Mouse (Mus musculus): ENCODE results near the gene Gmfb. TPM values are rescaled to one million over a fixed set of nuclear protein-coding genes. Genes with fewer than 3 reads are reported as not detected.

Gene Gmfb
- 45.1 and 48.8 TPM in 2 replicates for polyA plus RNA-seq (2015; fragmentation: Nextera tagmentation; extraction: Ambion mirVana)

DNA sequence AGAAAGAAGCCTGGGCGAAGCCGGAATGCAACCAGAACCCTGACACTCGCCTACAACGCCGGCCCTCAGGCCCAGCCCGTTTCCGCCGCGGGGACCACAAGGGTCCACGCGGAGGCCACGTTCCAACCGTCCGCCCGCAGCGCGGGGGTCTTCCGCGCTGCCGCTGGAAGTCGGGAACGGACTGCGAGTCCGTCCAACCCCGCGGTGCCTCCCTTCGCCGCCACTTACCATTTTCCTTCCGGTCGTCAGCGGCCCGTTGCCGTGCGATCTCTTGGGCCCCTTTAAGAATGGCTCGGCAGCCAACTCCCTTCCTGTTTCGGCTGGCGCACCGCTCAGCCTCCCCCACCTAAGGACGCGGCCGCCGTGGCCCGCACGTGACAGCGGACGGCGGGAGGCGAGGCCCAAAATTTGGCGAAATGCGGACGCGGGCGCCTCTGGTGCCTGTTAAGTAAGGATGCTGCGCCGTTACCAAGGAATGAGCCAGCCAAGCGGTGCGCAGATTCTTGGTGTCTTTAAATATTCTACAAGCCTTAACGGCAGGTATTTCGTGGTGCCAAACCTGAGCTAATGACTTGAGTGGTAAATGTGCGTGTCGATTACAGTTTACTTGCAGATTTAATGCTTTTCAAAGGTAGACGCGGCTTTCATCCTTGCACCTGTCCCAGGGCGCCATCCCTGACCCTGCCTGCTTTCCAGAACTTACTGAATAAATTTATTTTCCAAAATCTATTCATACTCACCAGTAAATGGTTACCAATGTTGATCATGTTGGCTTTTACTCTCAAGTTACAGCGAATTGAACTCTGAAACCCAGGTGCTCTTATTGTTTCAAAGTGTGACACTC lies at the start of gene Gmfb:
Gene Gmfb (minus strand): TSS at position 370 of the 844 bp plus-strand sequence.
- Histone ChIP-seq H3K27me3 (no peaks in the 10 kb centered on the region), H3K36me3 (no peaks in the 10 kb centered on the region), H3K4me2 (peak within 1 kb of the TSS; percentile 87), H3K9me3 (replicated peaks) (no peaks in the 10 kb centered on the region), H3K4me3 (peak within 1 kb of the TSS; percentile 99), H3K9ac (peak within 1 kb of the TSS; percentile 90), H3K27ac (peak within 1 kb of the TSS; percentile 96), H3K4me1 (replicated peaks) (peaks cover 15% of the 10 kb centered on the region)
- under 1% methylated on average over 65 of the region's 65 CpGs for WGBS
- ATAC-seq (replicated peaks; ENCODE audit: insufficient number of reproducible peaks, insufficient read depth, low FRiP score, low read depth): peak; percentile 95

DNA sequence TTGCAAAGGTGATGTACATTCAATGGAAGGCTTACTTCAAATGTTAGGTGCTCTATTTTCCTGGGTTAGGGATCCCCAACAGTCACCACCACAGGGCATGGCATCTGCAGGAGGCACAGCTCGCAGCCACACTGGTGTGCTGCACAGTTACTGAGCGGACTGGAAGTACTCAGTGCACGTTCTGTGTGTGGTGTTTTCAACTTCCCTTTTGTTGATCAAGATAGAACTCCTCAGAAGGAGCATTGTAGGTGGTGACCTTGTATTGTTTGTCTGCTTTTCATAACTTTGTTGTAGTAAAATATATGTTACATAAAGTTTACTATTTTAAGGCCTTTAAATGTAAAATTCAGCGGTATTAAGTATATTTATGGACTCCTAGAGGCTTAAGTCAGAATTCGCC lies 40.9 kb upstream of the Gmfb start:
- WGBS: 87% methylated on average over 5 of the region's 5 CpGs
- H3K4me3 ChIP-seq: no peak overlapping the region
- H3K27me3 ChIP-seq: no peaks in the 10 kb centered on the region
- no peaks in the 10 kb centered on the region; the same call in 1 of the 2 replicates for H3K36me3 ChIP-seq
- no peak for ATAC-seq (replicated peaks; ENCODE audit: insufficient number of reproducible peaks, insufficient read depth, low FRiP score, low read depth)
- H3K4me1 ChIP-seq (replicated peaks): no peaks in the 10 kb centered on the region
- H3K9ac ChIP-seq: no peak overlapping the region
- H3K27ac ChIP-seq: no peak overlapping the region
- H3K9me3 ChIP-seq (replicated peaks): no peaks in the 10 kb centered on the region
- H3K4me2 ChIP-seq: no peak overlapping the region

DNA sequence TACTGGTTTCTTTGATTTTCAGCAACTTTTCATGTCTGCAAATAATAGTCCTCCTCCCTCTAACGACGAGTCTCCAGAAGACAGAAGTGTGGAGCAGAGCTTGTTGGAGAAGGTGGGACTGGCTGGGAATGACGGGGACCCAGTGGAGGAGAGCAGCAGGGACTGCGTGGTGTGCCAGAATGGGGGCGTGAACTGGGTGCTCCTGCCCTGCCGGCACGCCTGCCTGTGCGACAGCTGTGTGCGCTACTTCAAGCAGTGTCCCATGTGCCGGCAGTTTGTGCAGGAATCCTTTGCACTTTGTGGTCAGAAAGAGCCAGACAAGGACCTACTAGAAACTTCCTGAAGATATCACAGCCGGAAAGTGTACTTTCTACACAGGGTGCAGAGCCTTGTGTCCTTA lies 31.6 kb upstream of the Gmfb start:
- ATAC-seq (replicated peaks; ENCODE audit: insufficient number of reproducible peaks, insufficient read depth, low FRiP score, low read depth): no peak
- Histone ChIP-seq H3K36me3 (peaks cover 12% of the 10 kb centered on the region; the same call in 1 of the 2 replicates), H3K27me3 (no peaks in the 10 kb centered on the region), H3K4me3 (no peak overlapping the region), H3K27ac (no peak overlapping the region), H3K9ac (no peak overlapping the region), H3K4me2 (no peak overlapping the region), H3K9me3 (replicated peaks) (no peaks in the 10 kb centered on the region), H3K4me1 (replicated peaks) (no peaks in the 10 kb centered on the region)
- 71% methylated on average over 11 of the region's 11 CpGs for WGBS

DNA sequence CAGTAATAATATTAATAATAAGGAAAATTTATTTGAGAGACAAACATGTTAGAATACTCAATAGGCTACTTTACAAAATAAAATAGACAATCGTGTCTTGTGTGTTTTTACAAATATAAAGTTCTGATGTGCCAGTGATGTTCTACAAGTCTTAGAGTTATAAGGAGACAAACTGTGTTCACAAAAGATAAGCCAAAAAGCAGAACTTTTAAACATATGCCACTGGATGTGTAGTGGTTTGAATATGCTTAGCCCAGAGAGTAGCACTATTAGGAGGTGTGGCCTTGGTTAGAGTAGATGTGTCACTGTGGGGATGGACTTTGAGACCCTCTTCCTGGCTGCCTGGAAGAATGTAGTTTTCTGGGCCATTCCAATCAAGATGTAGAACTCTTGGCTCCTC lies 27.7 kb upstream of the Gmfb start:
- H3K4me3 ChIP-seq: no peak overlapping the region
- ATAC-seq (replicated peaks; ENCODE audit: insufficient number of reproducible peaks, insufficient read depth, low FRiP score, low read depth): no peak
- H3K27me3 ChIP-seq: no peaks in the 10 kb centered on the region
- no peak overlapping the region for H3K4me2 ChIP-seq
- peaks cover 22% of the 10 kb centered on the region for H3K36me3 ChIP-seq
- H3K4me1 ChIP-seq (replicated peaks): no peaks in the 10 kb centered on the region
- WGBS: 86% methylated on average over 1 of the region's 1 CpGs
- no peak overlapping the region for H3K27ac ChIP-seq
- no peak overlapping the region for H3K9ac ChIP-seq
- no peaks in the 10 kb centered on the region for H3K9me3 ChIP-seq (replicated peaks)

DNA sequence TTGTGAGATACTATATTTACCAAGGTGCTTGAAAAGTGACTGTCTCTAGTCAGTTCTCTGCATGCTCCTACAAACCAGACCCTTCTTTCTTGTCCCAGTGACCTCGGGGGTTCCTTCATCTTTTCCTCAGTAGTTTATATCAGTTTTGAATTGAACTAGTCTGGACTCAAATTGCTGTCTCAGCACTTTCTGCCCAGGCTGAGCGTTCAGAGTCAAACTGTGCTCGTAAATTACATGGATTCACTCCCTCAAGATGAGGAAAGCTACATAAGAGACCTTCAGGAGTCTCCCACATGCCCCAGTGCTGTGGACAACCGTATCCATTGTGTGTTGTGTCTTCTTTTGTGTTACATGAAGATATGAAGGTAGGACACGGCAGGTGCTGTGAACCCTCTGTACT lies 26.7 kb upstream of the Gmfb start:
- H3K9me3 ChIP-seq (replicated peaks): no peaks in the 10 kb centered on the region
- 89% methylated on average over 5 of the region's 5 CpGs for WGBS
- H3K4me2 ChIP-seq: no peak overlapping the region
- no peaks in the 10 kb centered on the region for H3K27me3 ChIP-seq
- H3K27ac ChIP-seq: no peak overlapping the region
- no peaks in the 10 kb centered on the region for H3K4me1 ChIP-seq (replicated peaks)
- H3K36me3 ChIP-seq: peaks cover 20% of the 10 kb centered on the region
- no peak overlapping the region for H3K9ac ChIP-seq
- no peak overlapping the region for H3K4me3 ChIP-seq
- no peak for ATAC-seq (replicated peaks; ENCODE audit: insufficient number of reproducible peaks, insufficient read depth, low FRiP score, low read depth)

DNA sequence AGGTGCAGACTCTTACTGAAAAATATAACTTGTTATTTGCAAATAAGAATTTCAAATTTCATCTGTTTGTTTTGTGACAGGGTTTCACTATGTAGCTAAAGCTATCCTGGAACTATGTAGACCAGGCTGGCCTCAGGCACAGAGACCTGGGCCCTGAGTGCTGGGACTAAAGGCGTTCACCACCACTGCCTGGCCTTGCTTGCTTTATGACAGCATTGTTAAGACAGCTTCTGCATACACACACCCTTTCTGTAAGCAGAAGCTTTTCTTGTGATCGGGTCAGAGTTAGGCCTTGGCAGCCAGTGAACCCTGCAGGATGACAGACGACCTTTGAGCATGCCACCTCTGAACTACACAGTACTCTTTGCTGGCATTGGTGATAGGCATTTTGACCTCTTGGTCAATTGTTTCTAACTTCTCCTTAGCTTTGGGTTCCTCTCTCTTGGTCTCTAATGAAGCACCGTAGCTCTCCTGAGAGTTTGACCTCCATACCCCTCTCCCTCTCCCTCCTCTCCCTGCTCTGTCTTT lies 26.1 kb upstream of the Gmfb start:
- Histone ChIP-seq H3K9me3 (replicated peaks) (no peaks in the 10 kb centered on the region), H3K9ac (no peak overlapping the region), H3K4me1 (replicated peaks) (no peaks in the 10 kb centered on the region), H3K4me3 (no peak overlapping the region), H3K4me2 (no peak overlapping the region), H3K27me3 (no peaks in the 10 kb centered on the region), H3K36me3 (peaks cover 20% of the 10 kb centered on the region), H3K27ac (no peak overlapping the region)
- WGBS: 79% methylated on average over 4 of the region's 4 CpGs
- no peak for ATAC-seq (replicated peaks; ENCODE audit: insufficient number of reproducible peaks, insufficient read depth, low FRiP score, low read depth)

DNA sequence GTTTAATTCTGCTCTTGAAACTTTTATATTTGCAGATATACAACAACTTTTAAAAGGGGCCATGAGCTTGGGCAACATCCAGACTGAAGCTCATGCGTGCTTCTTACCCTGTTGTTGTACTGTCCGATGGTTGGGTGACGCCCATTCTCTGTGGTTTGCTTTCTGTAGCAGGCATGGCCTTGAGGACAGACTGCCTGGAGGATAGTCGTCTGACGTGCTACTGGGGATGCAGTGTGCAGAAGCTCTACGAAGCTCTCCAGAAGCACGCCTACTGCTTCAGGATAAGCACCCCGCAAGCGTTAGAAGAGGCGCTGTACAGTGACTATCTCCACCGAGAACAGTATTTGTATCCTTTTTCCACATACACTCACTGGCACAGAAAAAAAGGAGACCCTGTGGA lies 23.7 kb upstream of the Gmfb start:
- no peaks in the 10 kb centered on the region for H3K27me3 ChIP-seq
- H3K9ac ChIP-seq: no peak overlapping the region
- no peak overlapping the region for H3K4me3 ChIP-seq
- H3K4me1 ChIP-seq (replicated peaks): peaks cover 4% of the 10 kb centered on the region
- H3K36me3 ChIP-seq: peaks cover 25% of the 10 kb centered on the region
- 91% methylated on average over 11 of the region's 11 CpGs for WGBS
- no peaks in the 10 kb centered on the region for H3K9me3 ChIP-seq (replicated peaks)
- no peak for ATAC-seq (replicated peaks; ENCODE audit: insufficient number of reproducible peaks, insufficient read depth, low FRiP score, low read depth)
- no peak overlapping the region for H3K4me2 ChIP-seq
- H3K27ac ChIP-seq: no peak overlapping the region

DNA sequence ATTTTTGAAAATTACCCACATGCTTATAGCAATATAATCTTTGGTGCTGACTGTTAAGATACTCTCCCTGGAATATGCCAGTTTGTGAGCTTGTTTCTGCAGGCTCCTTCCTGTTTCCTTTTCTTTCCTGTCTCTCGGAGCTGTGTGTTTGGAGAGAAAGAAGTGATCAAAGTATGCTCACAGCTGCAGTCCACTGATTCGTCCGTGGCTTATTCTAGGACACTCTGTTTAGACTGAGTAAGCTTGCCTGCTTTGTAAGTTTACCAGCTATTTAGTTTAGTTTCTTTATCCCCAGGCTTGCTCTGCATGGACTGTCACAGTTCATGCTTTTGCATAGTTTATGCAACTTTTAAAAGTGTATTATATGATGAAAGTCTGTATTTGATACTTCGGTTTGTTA lies 17.3 kb upstream of the Gmfb start:
- no peak overlapping the region for H3K27ac ChIP-seq
- peaks cover 11% of the 10 kb centered on the region for H3K4me1 ChIP-seq (replicated peaks)
- H3K4me2 ChIP-seq: no peak overlapping the region
- WGBS: 57% methylated on average over 4 of the region's 4 CpGs
- no peak for ATAC-seq (replicated peaks; ENCODE audit: insufficient number of reproducible peaks, insufficient read depth, low FRiP score, low read depth)
- no peak overlapping the region for H3K4me3 ChIP-seq
- H3K9me3 ChIP-seq (replicated peaks): no peaks in the 10 kb centered on the region
- peaks cover 6% of the 10 kb centered on the region; the same call in 1 of the 2 replicates for H3K36me3 ChIP-seq
- no peaks in the 10 kb centered on the region for H3K27me3 ChIP-seq
- H3K9ac ChIP-seq: no peak overlapping the region

DNA sequence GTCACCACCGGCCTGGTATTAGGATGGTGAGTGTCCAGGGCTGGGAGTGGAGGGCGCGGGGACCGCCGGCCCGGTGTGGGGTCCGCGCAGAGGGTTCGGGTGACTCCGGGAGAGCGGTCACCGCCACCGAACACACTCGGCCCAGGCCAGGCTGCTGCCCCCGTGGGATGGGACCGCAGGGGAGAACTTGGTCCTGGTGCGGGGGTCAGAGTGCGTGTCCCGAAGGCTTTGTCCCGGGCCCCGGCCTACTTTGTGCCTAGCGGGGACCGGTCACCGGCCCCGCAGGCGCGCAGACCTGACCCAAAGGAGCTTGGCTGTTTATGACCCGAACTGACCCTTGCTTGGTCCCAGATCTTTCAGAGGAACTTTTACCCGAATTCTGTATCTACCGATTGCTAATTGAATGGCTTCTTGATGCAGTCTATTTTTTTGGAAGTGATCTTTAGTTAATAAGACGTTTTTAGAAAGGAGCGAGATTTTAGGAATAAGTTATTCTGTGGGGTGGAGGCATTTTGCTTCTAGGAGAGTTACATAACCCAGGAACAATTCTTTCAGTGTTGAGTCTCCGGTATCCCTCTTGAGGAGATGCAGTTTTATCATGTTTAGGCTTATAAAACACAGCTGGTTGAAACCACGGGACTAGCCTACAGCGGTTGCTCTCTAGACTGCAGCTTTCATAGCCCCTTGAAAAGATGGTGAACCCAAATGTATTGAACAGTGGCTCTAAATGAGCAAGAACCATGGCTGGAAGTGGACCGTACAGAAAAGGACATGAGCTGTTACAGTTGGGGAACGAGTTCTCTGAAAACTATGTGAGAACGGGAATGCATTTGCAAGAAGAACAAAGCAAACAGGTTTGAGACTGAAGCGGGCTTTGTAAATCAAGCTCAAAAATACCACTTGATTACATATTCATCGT lies 10.6 kb upstream of the Gmfb start:
- Histone ChIP-seq H3K27ac (peak overlapping the region; percentile 80), H3K4me1 (replicated peaks) (peaks cover 21% of the 10 kb centered on the region), H3K27me3 (no peaks in the 10 kb centered on the region), H3K4me3 (peak overlapping the region; percentile 93), H3K9me3 (replicated peaks) (no peaks in the 10 kb centered on the region), H3K4me2 (peak overlapping the region; percentile 83), H3K36me3 (no peaks in the 10 kb centered on the region), H3K9ac (peak overlapping the region; percentile 95)
- ATAC-seq (replicated peaks; ENCODE audit: insufficient number of reproducible peaks, insufficient read depth, low FRiP score, low read depth): peak; percentile 65; the same call in 1 of the 2 replicates
- WGBS: 7% methylated on average over 40 of the region's 40 CpGs

DNA sequence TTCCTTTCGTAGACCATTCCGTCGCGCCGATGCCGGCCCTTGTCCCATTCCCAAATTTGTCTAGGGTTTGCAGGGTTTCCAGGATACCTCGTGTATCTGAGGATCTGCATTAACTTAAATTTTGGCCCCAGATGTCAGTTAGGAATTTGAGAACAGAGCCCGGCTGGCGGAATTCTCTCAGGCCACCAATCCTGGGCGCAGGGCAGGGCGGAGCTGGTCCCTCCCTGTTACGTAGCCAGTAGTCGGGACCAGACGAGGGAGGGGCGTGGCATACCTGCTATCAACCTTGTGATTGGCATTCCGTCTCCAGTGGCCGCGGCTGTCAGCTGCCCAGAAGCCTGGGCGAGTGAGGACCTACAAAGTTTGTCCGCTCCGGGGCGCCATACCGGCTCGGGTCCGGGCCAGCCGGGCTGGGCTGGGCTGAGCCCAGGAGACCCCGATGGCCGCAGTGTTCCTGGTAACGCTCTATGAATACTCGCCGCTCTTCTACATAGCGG lies 9.8 kb upstream of the Gmfb start, which contains the start of gene Cgrrf1:
Gene Cgrrf1 (plus strand): TSS at position 289 of the 497 bp plus-strand sequence.
- Histone ChIP-seq H3K27me3 (no peaks in the 10 kb centered on the region), H3K4me3 (peak within 1 kb of the TSS; percentile 93), H3K9me3 (replicated peaks) (no peaks in the 10 kb centered on the region), H3K9ac (peak within 1 kb of the TSS; percentile 95), H3K4me1 (replicated peaks) (peaks cover 20% of the 10 kb centered on the region), H3K36me3 (no peaks in the 10 kb centered on the region), H3K4me2 (peak within 1 kb of the TSS; percentile 83), H3K27ac (peak within 1 kb of the TSS; percentile 80)
- under 1% methylated on average over 32 of the region's 32 CpGs for WGBS
- peak; percentile 99 for ATAC-seq (replicated peaks; ENCODE audit: insufficient number of reproducible peaks, insufficient read depth, low FRiP score, low read depth)

DNA sequence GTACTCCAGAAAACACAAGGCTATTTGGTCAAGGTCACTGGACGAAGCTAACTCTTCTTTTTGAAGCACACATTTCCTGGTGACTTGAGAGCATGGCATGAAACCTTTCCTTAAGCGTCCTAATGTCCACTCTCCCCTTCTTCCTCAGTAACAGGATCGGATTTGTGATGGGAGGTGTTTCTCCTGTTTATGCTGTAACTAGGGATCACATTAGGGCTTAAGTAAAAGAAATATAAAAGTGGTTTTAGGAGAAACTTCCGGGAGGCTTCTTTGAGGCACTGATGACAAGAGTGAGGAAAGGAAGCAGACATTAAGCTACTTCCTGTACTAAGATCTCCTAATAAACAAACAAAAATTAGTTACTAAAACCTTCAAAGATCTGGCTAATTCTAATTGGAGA lies 9.3 kb upstream of the Gmfb start:
- H3K4me2 ChIP-seq: peak overlapping the region; percentile 83
- H3K4me1 ChIP-seq (replicated peaks): peaks cover 15% of the 10 kb centered on the region
- H3K4me3 ChIP-seq: peak overlapping the region; percentile 93
- H3K27me3 ChIP-seq: no peaks in the 10 kb centered on the region
- no peaks in the 10 kb centered on the region for H3K36me3 ChIP-seq
- 2% methylated on average over 4 of the region's 4 CpGs for WGBS
- no peaks in the 10 kb centered on the region for H3K9me3 ChIP-seq (replicated peaks)
- H3K27ac ChIP-seq: peak overlapping the region; percentile 80
- H3K9ac ChIP-seq: peak overlapping the region; percentile 95
- ATAC-seq (replicated peaks; ENCODE audit: insufficient number of reproducible peaks, insufficient read depth, low FRiP score, low read depth): no peak

All from heart, embryonic 15.5 days (tissue).